Mouse (Mus musculus) olfactory bulb, adult 2 months (tissue): ENCODE data around the gene Schip1. TPM values are rescaled to one million over a fixed set of nuclear protein-coding genes. Genes with fewer than 3 reads are reported as not detected.
A peak's percentile ranks its signal among the peaks of the same experiment; 100 is the strongest.

Source experiments
- H3K27ac ChIP-seq: fragments of 200-500 bp; 2 replicates; pipeline ENCODE4 v1.5.1; 2012; ENCODE audit warnings: low read depth, low read length; ENCODE audit not compliant: insufficient read depth
- H3K4me1 ChIP-seq: fragments of 200-500 bp; 2 replicates; pipeline ENCODE4 v1.6.1; 2012; ENCODE audit warnings: low read length; ENCODE audit not compliant: control insufficient read depth, insufficient read depth
- H3K4me3 ChIP-seq: fragments of 200-500 bp; 2 replicates; pipeline ENCODE4 v1.5.1; 2012; ENCODE audit warnings: mild to moderate bottlenecking, low read depth, low read length, moderate library complexity; ENCODE audit not compliant: insufficient read depth
- CTCF ChIP-seq: fragments of 200-500 bp; IDR thresholded peaks from 2 replicates; pipeline ENCODE4 v1.5.1; 2012; ENCODE audit warnings: low read depth, mild to moderate bottlenecking, low read length, moderate library complexity; ENCODE audit not compliant: insufficient read depth
- POLR2A ChIP-seq: fragments of 200-500 bp; IDR thresholded peaks from 2 replicates; pipeline ENCODE4 v1.6.1; 2012; ENCODE audit warnings: mild to moderate bottlenecking, low read depth, low read length, moderate library complexity; ENCODE audit not compliant: insufficient read depth
- WGBS: fragments of 180-500 bp; shearing (Covaris S2); methylation state at CpG from one replicate; pipeline ENCODE4 v1.1.7; 2018; 5-methylcytosine and 5-hydroxymethylcytosine counted together
- polyA plus RNA-seq: library from polyadenylated mRNA; stranded (reverse); fragments of >200 nt; gene quantifications from 2 replicates; pipeline ENCODE4 v1.2.4, GENCODE M21; 2012; ENCODE audit warnings: low replicate concordance; ENCODE audit not compliant: missing spikeins, insufficient read depth, insufficient read length

The Schip1 gene
- polyA plus RNA-seq, 1 experiment, result not detected

DNA sequence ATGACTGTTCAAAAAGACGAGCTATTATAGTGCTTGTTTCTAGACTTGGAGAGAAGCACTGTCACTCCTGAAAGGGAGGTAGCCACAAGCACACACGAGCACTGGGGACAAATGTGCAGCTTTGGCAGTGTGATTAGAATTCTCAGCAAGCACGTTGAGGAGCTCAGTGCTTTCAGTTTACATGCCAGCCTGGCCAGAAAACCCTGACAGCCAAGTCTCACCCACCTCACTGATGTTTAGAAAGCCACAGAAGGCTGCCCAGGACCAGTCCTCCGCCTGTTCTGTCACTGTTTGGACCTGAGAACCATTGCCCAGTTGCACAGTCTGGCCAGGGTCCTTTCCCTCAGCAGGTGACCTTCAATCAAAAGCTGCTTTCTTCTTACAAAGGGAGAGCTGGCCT is 595.9 kb downstream of the Schip1 start:
- no peak overlapping the region for H3K4me3 ChIP-seq
- 49% methylated on average over 4 of the region's 4 CpGs for WGBS
- H3K27ac ChIP-seq, result no peak overlapping the region
- TF ChIP-seq POLR2A (no peak), CTCF (no peak)
- 0 out of 2 replicates have a peak, but pooled peaks cover 3% of the 10 kb centered on the region for H3K4me1 ChIP-seq

DNA sequence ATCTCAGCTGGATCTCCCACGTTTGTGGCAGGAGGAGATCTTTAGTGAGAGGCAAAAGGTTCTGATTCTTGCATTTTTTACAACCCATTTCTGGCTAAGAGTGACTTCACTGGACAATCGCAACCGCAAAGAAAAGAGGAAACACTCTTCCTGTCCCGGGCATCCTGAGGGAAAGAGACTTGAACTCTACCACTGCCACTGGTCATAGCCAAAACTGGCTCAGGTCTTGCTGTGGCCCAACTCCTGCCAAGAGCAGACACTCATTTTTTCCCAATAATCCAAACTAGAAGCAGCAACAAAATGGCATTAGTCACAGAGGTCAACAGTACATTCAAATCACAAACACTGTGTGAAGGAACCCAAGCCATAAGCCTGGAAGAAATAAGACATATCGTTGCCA is 597.8 kb downstream of the Schip1 start:
- TF ChIP-seq POLR2A, result no peak
- no peak for TF ChIP-seq CTCF
- no peak overlapping the region for H3K4me3 ChIP-seq
- H3K27ac ChIP-seq, result no peak overlapping the region
- 0 out of 2 replicates have a peak, but pooled peaks cover 3% of the 10 kb centered on the region for H3K4me1 ChIP-seq
- WGBS, result 81% methylated on average over 5 of the region's 5 CpGs

DNA sequence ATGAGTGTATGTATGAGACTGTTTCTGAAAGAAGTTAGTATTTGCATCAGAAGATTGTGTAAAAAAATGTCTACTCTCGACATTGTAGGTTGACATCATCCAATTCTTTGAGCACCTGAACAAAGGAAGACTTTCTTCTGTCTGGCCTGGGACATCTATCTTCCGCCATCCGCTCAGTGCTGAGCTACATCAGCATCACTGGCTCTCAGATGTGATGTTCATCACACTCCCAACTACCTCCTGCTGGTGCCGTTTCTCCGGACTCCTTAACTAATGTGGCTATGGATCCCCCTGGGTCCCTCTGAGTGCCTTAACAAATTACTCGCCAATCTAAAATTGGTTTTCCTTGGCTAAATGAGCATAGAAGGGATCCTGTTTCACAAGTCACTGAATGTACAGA is 599.7 kb downstream of the Schip1 start:
- TF ChIP-seq POLR2A, result no peak
- no peak for TF ChIP-seq CTCF
- no peak overlapping the region for H3K27ac ChIP-seq
- H3K4me1 ChIP-seq, result peaks cover 3% of the 10 kb centered on the region; the same call in 1 of the 2 replicates
- H3K4me3 ChIP-seq, result no peak overlapping the region
- WGBS, result 77% methylated on average over 6 of the region's 6 CpGs

DNA sequence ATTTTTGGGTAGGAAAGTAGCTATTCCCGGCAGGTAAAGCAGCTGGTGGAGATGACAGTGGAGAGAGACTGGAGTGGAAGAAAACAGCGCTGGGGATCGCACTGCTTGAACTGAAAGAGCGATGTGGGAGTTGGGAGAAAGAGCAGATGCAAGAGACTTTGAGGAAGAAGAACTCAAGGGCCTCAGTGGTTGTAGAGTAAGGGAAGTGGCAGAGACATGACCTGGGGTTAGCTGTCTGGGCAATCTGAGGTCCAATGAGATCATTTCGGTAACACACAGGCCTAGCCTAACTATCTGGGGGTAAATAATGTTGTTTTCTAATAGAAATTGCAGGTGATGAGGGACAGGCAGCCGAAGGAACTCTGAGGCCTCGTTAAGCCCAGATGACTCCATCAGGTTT is 601.8 kb downstream of the Schip1 start:
- WGBS, result 91% methylated on average over 7 of the region's 7 CpGs
- Histone ChIP-seq H3K27ac (no peak overlapping the region), H3K4me3 (no peak overlapping the region), H3K4me1 (peaks cover 2% of the 10 kb centered on the region; the same call in 1 of the 2 replicates)
- TF ChIP-seq CTCF (no peak), POLR2A (no peak)

DNA sequence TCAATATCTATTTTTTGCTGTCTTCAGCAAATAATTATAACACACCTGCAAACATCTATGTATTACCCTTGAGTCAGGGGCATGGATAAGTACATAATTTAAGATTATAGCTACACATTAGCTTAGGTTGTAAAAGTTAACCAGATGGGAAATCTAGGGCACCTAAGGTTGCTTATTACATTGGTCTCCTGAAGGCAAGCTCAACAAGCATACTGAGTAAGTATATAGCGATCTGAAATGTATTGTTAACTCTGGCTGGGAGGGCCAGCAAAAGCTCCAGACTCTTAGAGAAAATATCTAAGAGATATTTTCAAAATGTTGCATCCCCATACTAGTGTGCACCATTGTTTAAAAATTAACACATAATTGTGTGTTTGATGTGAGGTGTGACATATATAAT is 603.2 kb downstream of the Schip1 start:
- Histone ChIP-seq H3K4me3 (no peak overlapping the region), H3K4me1 (peaks cover 2% of the 10 kb centered on the region; the same call in 1 of the 2 replicates), H3K27ac (no peak overlapping the region)
- no peak for TF ChIP-seq CTCF
- TF ChIP-seq POLR2A, result no peak
- 98% methylated on average over 1 of the region's 1 CpGs for WGBS

DNA sequence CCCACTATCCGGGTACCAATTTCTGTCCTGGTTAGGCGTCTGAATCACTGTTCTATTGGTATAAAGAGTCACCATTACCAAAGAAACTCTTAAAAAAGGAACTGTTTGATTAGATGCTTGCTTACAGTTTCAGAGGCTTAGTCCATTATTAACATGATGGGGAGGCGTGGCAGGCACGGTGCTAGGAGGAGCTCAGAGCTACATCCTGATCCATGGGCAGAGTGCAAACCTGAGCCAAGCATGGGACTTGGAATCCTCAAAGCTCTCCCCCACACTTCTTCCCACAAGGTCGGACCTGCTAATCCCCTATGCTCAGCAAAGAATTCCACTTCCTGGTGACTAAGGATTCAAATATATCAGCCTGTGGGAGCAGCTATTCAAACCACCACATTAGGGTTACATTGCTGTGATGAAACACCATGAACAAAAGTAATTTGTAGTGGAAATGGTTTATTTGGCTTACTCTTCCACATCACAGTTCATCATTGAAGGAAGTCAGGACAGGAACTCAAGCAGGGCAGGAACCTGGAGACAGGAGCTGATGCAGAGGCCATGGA is 604.9 kb downstream of the Schip1 start:
- 37% methylated on average over 5 of the region's 5 CpGs for WGBS
- 0 out of 2 replicates have a peak overlapping the region, but pooled peaks have one; percentile 8 for H3K27ac ChIP-seq
- no peak for TF ChIP-seq POLR2A
- no peak for TF ChIP-seq CTCF
- no peak overlapping the region for H3K4me3 ChIP-seq
- peaks cover 2% of the 10 kb centered on the region; the same call in 1 of the 2 replicates for H3K4me1 ChIP-seq

DNA sequence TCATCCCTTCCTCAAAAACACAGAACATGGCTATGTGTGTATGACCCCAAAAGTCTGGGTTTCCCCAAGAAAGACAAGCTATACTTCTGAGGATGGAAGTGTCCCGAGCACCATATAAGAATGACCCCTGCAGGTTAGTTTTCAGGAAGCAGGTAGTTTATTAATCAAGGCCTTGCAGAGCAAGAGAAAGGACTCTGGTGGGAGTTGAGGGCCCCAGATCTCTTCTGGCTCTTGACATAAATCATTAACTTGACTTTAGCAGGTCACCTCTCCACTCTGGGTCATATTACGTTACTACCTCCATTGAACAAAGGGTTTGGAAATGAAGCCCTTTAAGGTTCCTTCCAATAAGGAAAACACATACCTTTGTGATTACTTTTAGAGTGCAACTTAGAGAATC is 610.1 kb downstream of the Schip1 start:
- 96% methylated on average over 2 of the region's 2 CpGs for WGBS
- TF ChIP-seq POLR2A (no peak), CTCF (no peak)

DNA sequence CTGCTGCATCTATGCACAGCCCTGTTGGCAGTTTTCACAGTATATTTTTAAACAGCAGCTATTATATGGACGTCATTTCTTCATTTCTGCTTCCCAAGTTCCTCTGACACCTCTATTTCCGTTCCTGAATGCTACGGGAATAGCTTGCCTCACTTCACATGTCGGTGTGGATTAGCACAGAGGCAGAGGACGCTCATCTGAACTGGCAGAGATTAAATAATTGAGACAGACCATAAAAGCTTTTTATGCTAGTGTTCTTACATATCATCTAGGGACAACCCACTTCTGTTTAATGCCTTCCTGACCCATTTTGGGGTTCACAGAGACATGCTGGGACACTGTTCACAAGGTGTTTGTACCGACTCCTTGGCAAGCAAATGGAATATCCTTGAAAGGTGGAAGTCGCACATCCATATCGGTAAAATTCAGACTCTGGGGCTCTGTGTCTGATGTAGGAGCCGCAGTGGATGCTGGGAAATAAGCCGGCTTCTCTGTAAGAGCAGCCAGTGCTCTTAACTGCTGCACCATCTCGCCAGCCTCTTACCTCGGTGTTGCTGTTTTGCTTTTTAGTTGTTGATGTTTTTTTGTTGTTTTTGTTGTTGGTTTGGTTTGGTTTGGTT is 610.7 kb downstream of the Schip1 start:
- Histone ChIP-seq H3K27ac (no peak overlapping the region), H3K4me3 (no peak overlapping the region), H3K4me1 (peaks cover 3% of the 10 kb centered on the region)
- WGBS, result 87% methylated on average over 12 of the region's 12 CpGs
- no peak for TF ChIP-seq CTCF
- no peak for TF ChIP-seq POLR2A

More for the DNA sequence above, 610.1 kb downstream of the Schip1 start:
- Histone ChIP-seq H3K27ac (no peak overlapping the region), H3K4me1 (peaks cover 3% of the 10 kb centered on the region), H3K4me3 (no peak overlapping the region)

Other genes with a start within 250 kb of the Schip1 start
- not detected in 2 replicates for gene Iqcj, start 172.6 kb upstream of the Schip1 start, polyA plus RNA-seq
- gene Iqschfp, start 172.6 kb upstream of the Schip1 start, polyA plus RNA-seq, result not detected in 2 replicates